Mouse (Mus musculus): ENCODE data around the gene Aph1a.

- TF ChIP-seq CTCF (IDR thresholded peaks at IDR 0.05; ENCODE audit: control insufficient read depth, insufficient read depth, insufficient replicate concordance, low read depth, low read length) (no peak), POLR2A (IDR thresholded peaks at IDR 0.05; ENCODE audit: control insufficient read depth, low read depth, low read length) (no peak)
These were observed 2.3 kb upstream of the Aph1a start, which contains the start of gene BC028528 for GRCm38 (mm10) chr3:95891211-95892065.

All from testis, adult 2 months (tissue).